Comparison of ENCODE assay signal across 8 mouse cellular contexts in genomic region chr15:98987077-98987630, GRCm38 (mm10). TPM values are rescaled to one million over a fixed set of nuclear protein-coding genes. Genes with fewer than 3 reads are reported as not detected.
DNase-seq lines count a peak whose midpoint lies in the region; ATAC-seq and TF ChIP-seq lines count a peak whose summit lies in the region.

No protein-coding gene starts in this region.

- DNase-seq in 3T3-L1 (ENCODE audit: low read depth, low spot score): peak; percentile 79
- no peak for DNase-seq in ES-E14 (ENCODE audit: low read depth, low spot score)
- DNase-seq in forebrain, postnatal 0 days: peak; percentile 72
- DNase-seq in layer of hippocampus, adult 11-12 months (ENCODE audit: low spot score): no peak
- DNase-seq in layer of hippocampus, postnatal 14 days (ENCODE audit: low spot score in 2 of 2): no peak
- DNase-seq in cerebellum, postnatal 36 days: no peak

- no peak for TF ChIP-seq CTCF in forebrain, postnatal 0 days (IDR thresholded peaks at IDR 0.05; ENCODE audit: low read depth)

- no peak overlapping the region for H3K4me3 ChIP-seq in ES-E14 (ENCODE audit: insufficient read depth in 1 of 2, low read depth in 1 of 2, low read length in 2 of 2, poor library complexity in 1 of 2, severe bottlenecking in 1 of 2)
- H3K4me3 ChIP-seq in forebrain, postnatal 0 days (ENCODE audit: low read depth, low read length): peak overlapping the region; percentile 34; the same call in 1 of the 2 replicates
- no peak overlapping the region for H3K4me3 ChIP-seq in limb, embryonic 13.5 days
- no peak overlapping the region for H3K4me3 ChIP-seq in stomach, embryonic 16.5 days (replicated peaks; ENCODE audit: low read length)

- H3K4me1 ChIP-seq in ES-E14 (ENCODE audit: control insufficient read depth in 2 of 2, insufficient read depth in 2 of 2, low read length in 2 of 2, poor library complexity in 1 of 2): peaks cover 26 to 34% of the 10 kb centered on the region in 2 experiments
- H3K4me1 ChIP-seq in forebrain, postnatal 0 days (ENCODE audit: insufficient read depth): peaks cover 42% of the 10 kb centered on the region
- peaks cover 62% of the 10 kb centered on the region for H3K4me1 ChIP-seq in limb, embryonic 13.5 days
- H3K4me1 ChIP-seq in stomach, embryonic 16.5 days (ENCODE audit: control insufficient read depth, insufficient read depth, low read length): peaks cover 29% of the 10 kb centered on the region

- in situ Hi-C loops in ES-E14 (cut with MboI; ENCODE audit: low sequenced_read_pairs in 2 of 2, unreplicated experiment in 2 of 2): no loop called here

- H3K9ac ChIP-seq in ES-E14 (ENCODE audit: insufficient read depth, low read depth, low read length, poor library complexity, severe bottlenecking): no peak overlapping the region; the same call in 1 of the 2 replicates
- H3K9ac ChIP-seq in forebrain, postnatal 0 days: peak overlapping the region; percentile 73
- H3K9ac ChIP-seq in limb, embryonic 13.5 days: no peak overlapping the region
- H3K9ac ChIP-seq in stomach, embryonic 16.5 days (ENCODE audit: low read length): peak overlapping the region; percentile 58

- H3K4me2 ChIP-seq in forebrain, postnatal 0 days (ENCODE audit: low read depth): peak overlapping the region; percentile 71
- no peak overlapping the region for H3K4me2 ChIP-seq in limb, embryonic 13.5 days (replicated peaks)
- H3K4me2 ChIP-seq in stomach, embryonic 16.5 days (ENCODE audit: low read depth, low read length): peak overlapping the region; percentile 30; the same call in 1 of the 2 replicates

- H3K27ac ChIP-seq in ES-E14 (ENCODE audit: insufficient read depth, low read depth, low read length, poor library complexity, severe bottlenecking): peak overlapping the region; percentile 92; the same call in 1 of the 2 replicates
- H3K27ac ChIP-seq in forebrain, postnatal 0 days (ENCODE audit: low read depth, low read length): peak overlapping the region; percentile 92
- H3K27ac ChIP-seq in limb, embryonic 13.5 days: peak overlapping the region; percentile 91; the same call in 1 of the 2 replicates
- peak overlapping the region; percentile 94 for H3K27ac ChIP-seq in stomach, embryonic 16.5 days (ENCODE audit: low read length)

- H3K9me3 ChIP-seq in ES-E14 (ENCODE audit: control insufficient read depth, insufficient read depth, low read depth, low read length): no peaks in the 10 kb centered on the region
- no peaks in the 10 kb centered on the region for H3K9me3 ChIP-seq in forebrain, postnatal 0 days (ENCODE audit: low read length)
- H3K9me3 ChIP-seq in limb, embryonic 13.5 days: no peaks in the 10 kb centered on the region
- H3K9me3 ChIP-seq in stomach, embryonic 16.5 days (replicated peaks; ENCODE audit: control insufficient read depth, low read length): no peaks in the 10 kb centered on the region

- WGBS in forebrain, postnatal 0 days: 3% methylated on average over 7 of the region's 7 CpGs
- 28% methylated on average over 7 of the region's 7 CpGs for WGBS in limb, embryonic 13.5 days
- 32% methylated on average over 7 of the region's 7 CpGs for WGBS in stomach, embryonic 16.5 days

- H3K27me3 ChIP-seq in forebrain, postnatal 0 days (ENCODE audit: insufficient read depth, low read length): no peaks in the 10 kb centered on the region
- H3K27me3 ChIP-seq in limb, embryonic 13.5 days: no peaks in the 10 kb centered on the region
- no peaks in the 10 kb centered on the region for H3K27me3 ChIP-seq in stomach, embryonic 16.5 days (ENCODE audit: control insufficient read depth, insufficient read depth, low read length)

- H3K36me3 ChIP-seq in ES-E14 (ENCODE audit: control insufficient read depth, insufficient read depth, low read length, poor library complexity, severe bottlenecking): no peaks in the 10 kb centered on the region
- H3K36me3 ChIP-seq in forebrain, postnatal 0 days (ENCODE audit: insufficient read depth): no peaks in the 10 kb centered on the region
- H3K36me3 ChIP-seq in limb, embryonic 13.5 days: no peaks in the 10 kb centered on the region
- H3K36me3 ChIP-seq in stomach, embryonic 16.5 days (ENCODE audit: control insufficient read depth, insufficient read depth, low read length): no peaks in the 10 kb centered on the region

- no peak for ATAC-seq in forebrain, postnatal 0 days
- no peak for ATAC-seq in limb, embryonic 13.5 days (ENCODE audit: low FRiP score, low read depth)
- no peak for ATAC-seq in stomach, embryonic 16.5 days (ENCODE audit: insufficient read depth, low FRiP score)

TF ChIP-seq in ES-E14, 5 proteins besides CTCF, POLR2A, EP300 and RAD21:
- TF ChIP-seq MAFK (IDR thresholded peaks at IDR 0.05; ENCODE audit: insufficient read depth, low read depth, low read length) (no peak), CHD2 (IDR thresholded peaks at IDR 0.05; ENCODE audit: low read depth, low read length) (no peak), ZC3H11A (IDR thresholded peaks at IDR 0.05; ENCODE audit: borderline replicate concordance, low read depth, low read length) (no peak), ZNF384 (IDR thresholded peaks at IDR 0.05; ENCODE audit: low read depth, low read length) (no peak)

RNA-seq across cellular contexts. Expression of gene Tuba1a, which starts 33.7 kb away (rescaled TPM):
- 595 and 862 TPM in 2 replicates for total RNA-seq in ES-E14 (2012; rRNA removed)
- 18,820 and 21,160 TPM in 2 replicates for total RNA-seq in forebrain, postnatal 0 days (2014; rRNA removed)
- polyA plus RNA-seq in forebrain, postnatal 0 days (2015; fragmentation: Nextera tagmentation; extraction: Ambion mirVana): 18,258 and 23,279 TPM in 2 replicates
- 1,398 and 1,426 TPM in 2 replicates for polyA plus RNA-seq in limb, embryonic 13.5 days (2015; fragmentation: Nextera tagmentation; extraction: Ambion mirVana)
- polyA plus RNA-seq in stomach, embryonic 16.5 days (2015; fragmentation: Nextera tagmentation; extraction: Ambion mirVana): 1,001 and 1,036 TPM in 2 replicates
- total RNA-seq in layer of hippocampus, postnatal 14 days (2021): 1,000 to 10,000 TPM; 2,120 to 2,322 TPM

RNA-seq across cellular contexts. Expression of gene Gm49450, which starts 33.8 kb away (rescaled TPM):
- not detected in 2 replicates for total RNA-seq in ES-E14 (2012; rRNA removed)
- total RNA-seq in forebrain, postnatal 0 days (2014; rRNA removed): 1,610 and 2,499 TPM in 2 replicates
- polyA plus RNA-seq in forebrain, postnatal 0 days (2015; fragmentation: Nextera tagmentation; extraction: Ambion mirVana): not detected in 2 replicates
- not detected in 2 replicates for polyA plus RNA-seq in limb, embryonic 13.5 days (2015; fragmentation: Nextera tagmentation; extraction: Ambion mirVana)
- polyA plus RNA-seq in stomach, embryonic 16.5 days (2015; fragmentation: Nextera tagmentation; extraction: Ambion mirVana): not detected in 2 replicates
- not detected for total RNA-seq in layer of hippocampus, postnatal 14 days (2021)

RNA-seq across cellular contexts. Expression of gene Tuba1c, which starts 42.5 kb away (rescaled TPM):
- total RNA-seq in ES-E14 (2012; rRNA removed): 335 and 424 TPM in 2 replicates
- 22.1 and 24.9 TPM in 2 replicates for total RNA-seq in forebrain, postnatal 0 days (2014; rRNA removed)
- polyA plus RNA-seq in forebrain, postnatal 0 days (2015; fragmentation: Nextera tagmentation; extraction: Ambion mirVana): 16.4 and 18.8 TPM in 2 replicates
- 143 and 149 TPM in 2 replicates for polyA plus RNA-seq in limb, embryonic 13.5 days (2015; fragmentation: Nextera tagmentation; extraction: Ambion mirVana)
- polyA plus RNA-seq in stomach, embryonic 16.5 days (2015; fragmentation: Nextera tagmentation; extraction: Ambion mirVana): 196 and 209 TPM in 2 replicates
- 100 to 1,000 TPM; 119 to 162 TPM for total RNA-seq in layer of hippocampus, postnatal 14 days (2021)

RNA-seq across cellular contexts. Expression of gene Tuba1b, which starts 52.8 kb away (rescaled TPM):
- total RNA-seq in ES-E14 (2012; rRNA removed): 1,092 and 1,539 TPM in 2 replicates
- total RNA-seq in forebrain, postnatal 0 days (2014; rRNA removed): 1,927 and 1,958 TPM in 2 replicates
- 1,265 and 1,341 TPM in 2 replicates for polyA plus RNA-seq in forebrain, postnatal 0 days (2015; fragmentation: Nextera tagmentation; extraction: Ambion mirVana)
- polyA plus RNA-seq in limb, embryonic 13.5 days (2015; fragmentation: Nextera tagmentation; extraction: Ambion mirVana): 1,632 and 1,683 TPM in 2 replicates
- 1,202 and 1,296 TPM in 2 replicates for polyA plus RNA-seq in stomach, embryonic 16.5 days (2015; fragmentation: Nextera tagmentation; extraction: Ambion mirVana)
- total RNA-seq in layer of hippocampus, postnatal 14 days (2021): 100 to 1,000 TPM; 661 to 671 TPM

Comparison
In these comparisons a context has a peak if more than half of its experiments do, and no peak if none do; other contexts are left out.
1. DNase-seq: peak in 3T3-L1 (single experiment) and forebrain, postnatal 0 days (single experiment); none in ES-E14 (single experiment), layer of hippocampus, adult 11-12 months (single experiment), layer of hippocampus, postnatal 14 days (0 of 2) and cerebellum, postnatal 36 days (0 of 2).
2. H3K9ac ChIP-seq: peak in forebrain, postnatal 0 days (single experiment) and stomach, embryonic 16.5 days (single experiment); none in ES-E14 (single experiment) and limb, embryonic 13.5 days (single experiment).
3. RNA of gene Gm49450, which starts 33.8 kb away (total RNA-seq): 1,610 to 2,499 TPM in forebrain, postnatal 0 days; not detected in ES-E14 and not detected in layer of hippocampus, postnatal 14 days; every median in the first group is over 1,000 times any median in the second.
4. Peak in every context shown above with its lines, with median percentiles within 50 percentile points of each other: H3K27ac ChIP-seq.